Mouse (Mus musculus) Muller cell, postnatal 12 days (primary cell): Measurements from ENCODE around the gene Clasrp.

ENCODE experiments used
- DNase-seq: peaks from one replicate; pipeline ENCODE4 v3.0.0-alpha.2; 2015; ENCODE audit errors: inconsistent ontology term

Clasrp gene

GRCm38 (mm10) chr7:19532240-19532639, 72.0 kb downstream of the Clasrp start:
- DNase-seq, result no peak

- no peak for DNase-seq
Observed at GRCm38 (mm10) chr7:19531077-19531476, 73.2 kb downstream of the Clasrp start.
